Mouse (Mus musculus): Measurements from ENCODE around the gene Atg14. TPM values are rescaled to one million over a fixed set of nuclear protein-coding genes. Genes with fewer than 3 reads are reported as not detected.

Atg14 gene
- 7.9 TPM for polyA plus RNA-seq (2014; fragmentation: Illumina TruSeq; extraction: RNeasy Lipid Tissue Mini Kit (QIAGEN cat#74804); ENCODE audit: low read depth, low replicate concordance)

GRCm38 (mm10) chr14:47570549-47570948 is at the start of gene Atg14:
Gene Atg14 (minus strand): TSS chr14:47570649.

Other genes with a start within 250 kb of the Atg14 start
- 2.8 TPM for gene Lgals3, start 202.9 kb downstream of the Atg14 start, polyA plus RNA-seq (2014; fragmentation: Illumina TruSeq; extraction: RNeasy Lipid Tissue Mini Kit (QIAGEN cat#74804); ENCODE audit: low read depth, low replicate concordance)
- not detected for gene Dlgap5, start 152.2 kb downstream of the Atg14 start, polyA plus RNA-seq (2014; fragmentation: Illumina TruSeq; extraction: RNeasy Lipid Tissue Mini Kit (QIAGEN cat#74804); ENCODE audit: low read depth, low replicate concordance)
- 5.9 TPM for gene Fbxo34, start 120.2 kb downstream of the Atg14 start, polyA plus RNA-seq (2014; fragmentation: Illumina TruSeq; extraction: RNeasy Lipid Tissue Mini Kit (QIAGEN cat#74804); ENCODE audit: low read depth, low replicate concordance)
- gene Ktn1, start 77.8 kb upstream of the Atg14 start, polyA plus RNA-seq (2014; fragmentation: Illumina TruSeq; extraction: RNeasy Lipid Tissue Mini Kit (QIAGEN cat#74804); ENCODE audit: low read depth, low replicate concordance), result 23.4 TPM